In genomic region chr6:99671768-99672167, GRCm38 (mm10) we compare ENCODE assay signal across 29 mouse cellular contexts. TPM values are rescaled to one million over a fixed set of nuclear protein-coding genes. Genes with fewer than 3 reads are reported as not detected.
DNase-seq lines count a peak whose midpoint lies in the region; ATAC-seq and TF ChIP-seq lines count a peak whose summit lies in the region.
"Had no signal": no experiment of that assay in that cellular context is flagged by ENCODE, and none has a peak within 500 bp of the region (broad histone marks: within the 10 kb centered on the region; RNA-seq: fewer than 3 reads in every experiment).

No protein-coding gene starts in this region.

- peaks cover 37% of the 10 kb centered on the region for H3K4me1 ChIP-seq in forebrain, postnatal 0 days (ENCODE audit: insufficient read depth)
- peaks cover 42% of the 10 kb centered on the region for H3K4me1 ChIP-seq in forebrain, embryonic 16.5 days (replicated peaks; ENCODE audit: control insufficient read depth, insufficient read depth, low read length)
- no peaks in the 10 kb centered on the region for H3K4me1 ChIP-seq in kidney, postnatal 0 days (replicated peaks; ENCODE audit: insufficient read depth, low read length)
- peaks cover 17% of the 10 kb centered on the region for H3K4me1 ChIP-seq in kidney, embryonic 16.5 days (ENCODE audit: insufficient read depth, low read length)
- peaks cover 3% of the 10 kb centered on the region for H3K4me1 ChIP-seq in lung, adult 2 months (ENCODE audit: control insufficient read depth, insufficient read depth, low read length)
- H3K4me1 ChIP-seq in stomach, postnatal 0 days (replicated peaks; ENCODE audit: control insufficient read depth, insufficient read depth) = no peaks in the 10 kb centered on the region
- peaks cover 12% of the 10 kb centered on the region for H3K4me1 ChIP-seq in thymus, adult 2 months (replicated peaks; ENCODE audit: control insufficient read depth, insufficient read depth, low read length)

- 68% methylated on average over 3 of the region's 3 CpGs for WGBS in forebrain, postnatal 0 days
- 69% methylated on average over 3 of the region's 3 CpGs for WGBS in forebrain, embryonic 16.5 days
- WGBS in kidney, postnatal 0 days = 50% methylated on average over 3 of the region's 3 CpGs
- 60% methylated on average over 3 of the region's 3 CpGs for WGBS in kidney, embryonic 16.5 days
- WGBS in lung, adult 2 months = 68% methylated on average over 3 of the region's 3 CpGs
- WGBS in stomach, postnatal 0 days = 61% methylated on average over 3 of the region's 3 CpGs
- 62% methylated on average over 3 of the region's 3 CpGs for WGBS in thymus, adult 2 months

- ATAC-seq in forebrain, postnatal 0 days = no peak
- no peak for ATAC-seq in forebrain, embryonic 16.5 days
- no peak for ATAC-seq in kidney, postnatal 0 days (replicated peaks; ENCODE audit: low FRiP score, low read depth)
- no peak for ATAC-seq in kidney, embryonic 16.5 days (ENCODE audit: low FRiP score, low TSS enrichment)
- ATAC-seq in stomach, postnatal 0 days (ENCODE audit: low FRiP score, low TSS enrichment) = no peak
- ATAC-seq: forebrain, embryonic 15.5 days had no signal

- TF ChIP-seq EP300 in stomach, postnatal 0 days (optimal IDR thresholded peaks at IDR 0.05) = no peak

- no peaks in the 10 kb centered on the region for H3K36me3 ChIP-seq in forebrain, postnatal 0 days (ENCODE audit: insufficient read depth)
- no peaks in the 10 kb centered on the region for H3K36me3 ChIP-seq in forebrain, embryonic 16.5 days (ENCODE audit: control insufficient read depth, insufficient read depth)
- H3K36me3 ChIP-seq in kidney, postnatal 0 days (ENCODE audit: insufficient read depth, low read length) = no peaks in the 10 kb centered on the region
- H3K36me3 ChIP-seq in kidney, embryonic 16.5 days (ENCODE audit: insufficient read depth, low read length) = no peaks in the 10 kb centered on the region
- no peaks in the 10 kb centered on the region for H3K36me3 ChIP-seq in stomach, postnatal 0 days (ENCODE audit: control insufficient read depth, insufficient read depth, low read length)
- no peaks in the 10 kb centered on the region for H3K36me3 ChIP-seq in thymus, adult 2 months (ENCODE audit: control insufficient read depth, insufficient read depth, low read length)
- H3K36me3 ChIP-seq: embryonic facial prominence, embryonic 10.5 days; forebrain, embryonic 15.5 days; heart, embryonic 13.5 days; lung, embryonic 15.5 days; midbrain, embryonic 12.5 days had no signal

- TF ChIP-seq POLR2A in lung, adult 2 months (IDR thresholded peaks at IDR 0.05; ENCODE audit: borderline replicate concordance, extremely low read depth, low read depth, low read length) = no peak
- no peak for TF ChIP-seq POLR2A in thymus, adult 2 months (IDR thresholded peaks at IDR 0.05; ENCODE audit: control insufficient read depth, extremely low read depth, insufficient read depth, low read length, poor library complexity)

- H3K27ac ChIP-seq in forebrain, postnatal 0 days (ENCODE audit: low read depth, low read length) = no peak overlapping the region
- H3K27ac ChIP-seq in forebrain, embryonic 16.5 days (ENCODE audit: low read length) = no peak overlapping the region
- H3K27ac ChIP-seq in kidney, postnatal 0 days = no peak overlapping the region
- no peak overlapping the region for H3K27ac ChIP-seq in kidney, embryonic 16.5 days (ENCODE audit: low read length)
- H3K27ac ChIP-seq in stomach, postnatal 0 days (replicated peaks) = no peak overlapping the region
- H3K27ac ChIP-seq in thymus, adult 2 months (ENCODE audit: control insufficient read depth, insufficient read depth, low read length) = no peak overlapping the region
- H3K27ac ChIP-seq: embryonic facial prominence, embryonic 10.5 days; heart, embryonic 13.5 days; hindbrain, embryonic 14.5 days; lung, embryonic 15.5 days; midbrain, embryonic 12.5 days had no signal

- no peak overlapping the region for H3K4me2 ChIP-seq in forebrain, postnatal 0 days (ENCODE audit: low read depth)
- no peak overlapping the region for H3K4me2 ChIP-seq in forebrain, embryonic 16.5 days (ENCODE audit: low read length)
- no peak overlapping the region for H3K4me2 ChIP-seq in kidney, postnatal 0 days (ENCODE audit: low read length)
- H3K4me2 ChIP-seq in kidney, embryonic 16.5 days (replicated peaks; ENCODE audit: low read depth, low read length) = no peak overlapping the region
- H3K4me2 ChIP-seq in stomach, postnatal 0 days (replicated peaks; ENCODE audit: low read depth) = no peak overlapping the region
- H3K4me2 ChIP-seq: forebrain, embryonic 15.5 days; heart, embryonic 13.5 days; hindbrain, embryonic 14.5 days; lung, embryonic 15.5 days; midbrain, embryonic 12.5 days had no signal

- TF ChIP-seq CTCF in forebrain, postnatal 0 days (IDR thresholded peaks at IDR 0.05; ENCODE audit: low read depth) = peak; percentile 42
- TF ChIP-seq CTCF in kidney, postnatal 0 days (IDR thresholded peaks at IDR 0.05; ENCODE audit: low read depth) = peak; percentile 57
- TF ChIP-seq CTCF in lung, adult 2 months (IDR thresholded peaks at IDR 0.05; ENCODE audit: insufficient read depth, low read length) = no peak
- peak; percentile 65 for TF ChIP-seq CTCF in stomach, postnatal 0 days (IDR thresholded peaks at IDR 0.05; ENCODE audit: low read depth)
- no peak for TF ChIP-seq CTCF in thymus, adult 2 months (IDR thresholded peaks at IDR 0.05; ENCODE audit: borderline replicate concordance, control insufficient read depth, extremely low read depth, insufficient read depth, low read length, poor library complexity)

- no peak overlapping the region for H3K9ac ChIP-seq in forebrain, postnatal 0 days
- no peak overlapping the region for H3K9ac ChIP-seq in forebrain, embryonic 16.5 days (replicated peaks; ENCODE audit: low read depth, low read length)
- no peak overlapping the region for H3K9ac ChIP-seq in kidney, postnatal 0 days (ENCODE audit: low read depth, low read length)
- no peak overlapping the region for H3K9ac ChIP-seq in kidney, embryonic 16.5 days (replicated peaks; ENCODE audit: low read length)
- no peak overlapping the region for H3K9ac ChIP-seq in stomach, postnatal 0 days (ENCODE audit: low read length)
- H3K9ac ChIP-seq: forebrain, embryonic 15.5 days; heart, embryonic 13.5 days; hindbrain, embryonic 14.5 days; lung, embryonic 15.5 days; midbrain, embryonic 12.5 days had no signal

- no peak for DNase-seq in forebrain, postnatal 0 days
- no peak for DNase-seq in kidney, postnatal 0 days (ENCODE audit: low spot score)
- peak; percentile 14 for DNase-seq in lung, postnatal 10 days
- no peak for DNase-seq in lung, adult 2 months
- no peak for DNase-seq in stomach, postnatal 0 days (ENCODE audit: low spot score)
- DNase-seq in thymus, adult 2 months = no peak
- DNase-seq: adrenal gland, postnatal 25 days; cerebellum, adult 11 months; cerebellum, postnatal 10 days; gastrocnemius, postnatal 14 days; heart, adult 11 months; heart, postnatal 36 days; retina, postnatal 1 day; right cerebral cortex, postnatal 25 days; spleen, adult 18-20 months had no signal

- H3K27me3 ChIP-seq in forebrain, postnatal 0 days (ENCODE audit: insufficient read depth, low read length) = no peaks in the 10 kb centered on the region
- no peaks in the 10 kb centered on the region for H3K27me3 ChIP-seq in forebrain, embryonic 16.5 days (replicated peaks; ENCODE audit: control insufficient read depth, insufficient read depth, low read length)
- no peaks in the 10 kb centered on the region for H3K27me3 ChIP-seq in kidney, postnatal 0 days (ENCODE audit: insufficient read depth, low read length)
- 0 out of 2 replicates have a peak, but pooled peaks cover 3% of the 10 kb centered on the region for H3K27me3 ChIP-seq in kidney, embryonic 16.5 days (ENCODE audit: insufficient read depth, low read length)
- H3K27me3 ChIP-seq in stomach, postnatal 0 days (ENCODE audit: control insufficient read depth, insufficient read depth, low read length) = no peaks in the 10 kb centered on the region
- H3K27me3 ChIP-seq in thymus, adult 2 months (ENCODE audit: control insufficient read depth, insufficient read depth, low read length) = no peaks in the 10 kb centered on the region
- H3K27me3 ChIP-seq: forebrain, embryonic 15.5 days; lung, embryonic 15.5 days had no signal

- no peaks in the 10 kb centered on the region for H3K9me3 ChIP-seq in forebrain, postnatal 0 days (ENCODE audit: low read length)
- H3K9me3 ChIP-seq in forebrain, embryonic 16.5 days (ENCODE audit: control insufficient read depth, low read length) = no peaks in the 10 kb centered on the region
- no peaks in the 10 kb centered on the region for H3K9me3 ChIP-seq in kidney, postnatal 0 days (replicated peaks; ENCODE audit: low read length)
- no peaks in the 10 kb centered on the region for H3K9me3 ChIP-seq in kidney, embryonic 16.5 days (ENCODE audit: low read length)
- H3K9me3 ChIP-seq in stomach, postnatal 0 days (ENCODE audit: control insufficient read depth, low read length) = no peaks in the 10 kb centered on the region
- H3K9me3 ChIP-seq: embryonic facial prominence, embryonic 10.5 days; forebrain, embryonic 15.5 days; heart, embryonic 13.5 days; lung, embryonic 15.5 days; midbrain, embryonic 12.5 days had no signal

- no peak overlapping the region for H3K4me3 ChIP-seq in forebrain, postnatal 0 days (ENCODE audit: low read depth, low read length)
- no peak overlapping the region for H3K4me3 ChIP-seq in forebrain, embryonic 16.5 days (replicated peaks; ENCODE audit: low read length)
- H3K4me3 ChIP-seq in kidney, postnatal 0 days (replicated peaks; ENCODE audit: low read depth, low read length) = no peak overlapping the region
- no peak overlapping the region for H3K4me3 ChIP-seq in kidney, embryonic 16.5 days (ENCODE audit: low read length)
- H3K4me3 ChIP-seq in lung, adult 2 months (replicated peaks; ENCODE audit: extremely low read depth, low read depth, low read length) = no peak overlapping the region
- H3K4me3 ChIP-seq in stomach, postnatal 0 days (ENCODE audit: low read depth, low read length) = no peak overlapping the region
- no peak overlapping the region for H3K4me3 ChIP-seq in thymus, adult 2 months (ENCODE audit: control insufficient read depth, insufficient read depth, low read length)
- H3K4me3 ChIP-seq: embryonic facial prominence, embryonic 10.5 days; forebrain, embryonic 15.5 days; heart, embryonic 13.5 days; lung, embryonic 15.5 days; midbrain, embryonic 12.5 days had no signal

RNA-seq across cellular contexts. Expression of gene Gm20696, which starts 5.2 kb away (rescaled TPM):
- 2.2 and 3.0 TPM in 2 replicates for total RNA-seq in forebrain, postnatal 0 days (2014; rRNA removed)
- polyA plus RNA-seq in forebrain, postnatal 0 days (2015; fragmentation: Nextera tagmentation; extraction: Ambion mirVana) = 1.5 and 2.6 TPM in 2 replicates
- 3.0 and 6.3 TPM in 2 replicates for polyA plus RNA-seq in forebrain, embryonic 16.5 days (2015; fragmentation: Nextera tagmentation; extraction: Ambion mirVana)
- 1.7 and 1.8 TPM in 2 replicates for polyA plus RNA-seq in kidney, postnatal 0 days (2015; fragmentation: Nextera tagmentation; extraction: Ambion mirVana)
- 1.7 and 2.1 TPM in 2 replicates for polyA plus RNA-seq in kidney, embryonic 16.5 days (2015; fragmentation: Nextera tagmentation; extraction: Ambion mirVana)
- 0.71 and 1.4 TPM in 2 replicates for polyA plus RNA-seq in lung, adult 2 months (2012; rRNA removed)
- 1.4 and 1.8 TPM in 2 replicates for polyA plus RNA-seq in stomach, postnatal 0 days (2015; fragmentation: Nextera tagmentation; extraction: Ambion mirVana)
- 2.7 and 3.3 TPM in 2 replicates for polyA plus RNA-seq in thymus, adult 2 months (2012; rRNA removed)

RNA-seq across cellular contexts. Expression of gene Eif4e3, which starts 5.2 kb away (rescaled TPM):
- total RNA-seq in forebrain, postnatal 0 days (2014; rRNA removed) = 12.9 and 13.3 TPM in 2 replicates
- polyA plus RNA-seq in forebrain, postnatal 0 days (2015; fragmentation: Nextera tagmentation; extraction: Ambion mirVana) = 4.7 and 6.0 TPM in 2 replicates
- polyA plus RNA-seq in forebrain, embryonic 16.5 days (2015; fragmentation: Nextera tagmentation; extraction: Ambion mirVana) = 8.8 and 10.2 TPM in 2 replicates
- 16.4 and 17.0 TPM in 2 replicates for polyA plus RNA-seq in kidney, postnatal 0 days (2015; fragmentation: Nextera tagmentation; extraction: Ambion mirVana)
- 17.6 and 18.5 TPM in 2 replicates for polyA plus RNA-seq in kidney, embryonic 16.5 days (2015; fragmentation: Nextera tagmentation; extraction: Ambion mirVana)
- polyA plus RNA-seq in lung, adult 2 months (2012; rRNA removed) = 10.8 and 15.2 TPM in 2 replicates
- polyA plus RNA-seq in stomach, postnatal 0 days (2015; fragmentation: Nextera tagmentation; extraction: Ambion mirVana) = 7.8 and 8.3 TPM in 2 replicates
- 30.4 and 34.4 TPM in 2 replicates for polyA plus RNA-seq in thymus, adult 2 months (2012; rRNA removed)

RNA-seq across cellular contexts. Expression of gene Gpr27, which starts 20.7 kb away (rescaled TPM):
- total RNA-seq in forebrain, postnatal 0 days (2014; rRNA removed) = 123 and 127 TPM in 2 replicates
- 30.7 and 38.5 TPM in 2 replicates for polyA plus RNA-seq in forebrain, postnatal 0 days (2015; fragmentation: Nextera tagmentation; extraction: Ambion mirVana)
- polyA plus RNA-seq in forebrain, embryonic 16.5 days (2015; fragmentation: Nextera tagmentation; extraction: Ambion mirVana) = 17.3 and 17.6 TPM in 2 replicates
- 2.9 and 3.3 TPM in 2 replicates for polyA plus RNA-seq in kidney, postnatal 0 days (2015; fragmentation: Nextera tagmentation; extraction: Ambion mirVana)
- 1.6 and 1.8 TPM in 2 replicates for polyA plus RNA-seq in kidney, embryonic 16.5 days (2015; fragmentation: Nextera tagmentation; extraction: Ambion mirVana)
- polyA plus RNA-seq in lung, adult 2 months (2012; rRNA removed) = 3.0 and 4.2 TPM in 2 replicates
- polyA plus RNA-seq in stomach, postnatal 0 days (2015; fragmentation: Nextera tagmentation; extraction: Ambion mirVana) = 2.5 and 2.9 TPM in 2 replicates
- polyA plus RNA-seq in thymus, adult 2 months (2012; rRNA removed) = 2.1 and 2.6 TPM in 2 replicates
- total RNA-seq: monocyte, adult 5-6 weeks; neutrophil, adult 5-6 weeks had no signal

RNA-seq across cellular contexts. Expression of gene Prok2, which starts 54.4 kb away (rescaled TPM):
- 1.00 and 1.5 TPM in 2 replicates for total RNA-seq in forebrain, postnatal 0 days (2014; rRNA removed)
- polyA plus RNA-seq in forebrain, postnatal 0 days (2015; fragmentation: Nextera tagmentation; extraction: Ambion mirVana) = 3.8 and 4.9 TPM in 2 replicates
- polyA plus RNA-seq in forebrain, embryonic 16.5 days (2015; fragmentation: Nextera tagmentation; extraction: Ambion mirVana) = 2.3 and 3.7 TPM in 2 replicates
- 0.13 and 0.33 TPM in 2 replicates for polyA plus RNA-seq in kidney, postnatal 0 days (2015; fragmentation: Nextera tagmentation; extraction: Ambion mirVana)
- polyA plus RNA-seq in kidney, embryonic 16.5 days (2015; fragmentation: Nextera tagmentation; extraction: Ambion mirVana) = 0.17 TPM in 1 of 2 replicates, not detected in the other
- polyA plus RNA-seq in lung, adult 2 months (2012; rRNA removed) = not detected in 2 replicates
- polyA plus RNA-seq in stomach, postnatal 0 days (2015; fragmentation: Nextera tagmentation; extraction: Ambion mirVana) = 0.15 TPM in 1 of 2 replicates, not detected in the other
- 0.08 TPM in 1 of 2 replicates, not detected in the other for polyA plus RNA-seq in thymus, adult 2 months (2012; rRNA removed)
- total RNA-seq: adrenal gland, postnatal 25 days; gastrocnemius, postnatal 14 days; heart, postnatal 36 days; liver, adult 2 months; monocyte, adult 5-6 weeks had no signal
- polyA plus RNA-seq: heart, embryonic 13.5 days; hindbrain, embryonic 14.5 days; intestine, embryonic 14.5 days; kidney, embryonic 14.5 days; large intestine, adult 2 months; liver, adult 2 months; midbrain, embryonic 12.5 days had no signal

Comparison
In these comparisons a context has a peak if more than half of its experiments do, and no peak if none do; other contexts are left out.
1. CTCF ChIP-seq: peak in forebrain, postnatal 0 days (single experiment), kidney, postnatal 0 days (single experiment) and stomach, postnatal 0 days (single experiment); none in lung, adult 2 months (single experiment) and thymus, adult 2 months (single experiment).